Mouse (Mus musculus): ENCODE results near the gene Ercc4.

The Ercc4 gene

DNA sequence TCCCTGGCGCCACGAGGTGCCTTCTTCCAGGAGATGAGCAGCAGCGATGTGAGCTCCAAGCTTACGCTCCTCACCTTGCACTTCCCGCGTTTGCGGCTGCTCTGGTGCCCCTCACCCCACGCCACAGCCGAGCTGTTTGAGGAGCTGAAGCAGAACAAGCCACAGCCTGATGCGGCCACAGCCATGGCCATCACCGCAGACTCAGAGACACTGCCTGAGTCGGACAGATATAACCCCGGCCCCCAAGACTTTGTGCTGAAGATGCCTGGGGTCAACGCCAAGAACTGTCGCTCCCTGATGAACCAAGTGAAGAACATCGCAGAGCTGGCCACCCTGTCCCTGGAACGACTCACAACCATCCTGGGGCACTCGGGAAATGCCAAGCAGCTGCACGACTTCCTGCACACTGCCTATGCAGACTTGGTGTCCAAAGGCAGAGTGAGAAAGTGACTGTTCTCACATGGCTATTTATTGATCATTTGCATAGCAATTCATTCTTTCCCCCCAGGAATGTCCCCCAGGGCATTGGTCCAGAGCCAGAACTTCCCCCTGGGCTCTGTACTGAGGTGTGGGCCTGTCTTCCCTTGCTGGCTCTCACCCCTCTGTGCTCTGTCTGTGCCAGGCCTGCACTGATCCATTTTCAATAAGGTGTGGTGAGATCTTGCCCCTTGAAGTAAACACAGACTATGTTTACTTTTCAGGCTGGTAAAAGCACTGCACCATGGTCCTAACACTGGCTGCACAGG is 38.5 kb downstream of the Ercc4 start:
- DNase-seq (ENCODE audit: low spot score): no peak

DNA sequence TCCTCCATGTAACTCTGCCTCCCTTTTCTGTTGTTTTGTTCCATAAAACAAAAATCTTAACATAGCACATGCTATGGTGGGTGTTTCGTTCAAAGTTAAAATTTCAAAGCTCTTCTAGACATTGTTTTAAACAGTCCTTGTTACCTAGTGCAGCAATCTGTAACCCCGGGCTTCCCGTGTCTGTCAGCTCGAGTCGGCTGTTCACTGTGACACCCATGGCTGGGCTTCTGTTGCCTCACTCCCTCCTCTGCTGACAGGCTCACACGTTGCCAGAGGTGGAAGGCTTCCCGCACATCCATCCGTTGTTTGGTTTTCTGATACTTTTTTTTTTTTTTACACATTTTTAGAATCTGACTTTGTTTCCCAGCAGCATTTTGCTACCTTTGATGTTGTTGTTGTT is 40.5 kb downstream of the Ercc4 start:
- DNase-seq (ENCODE audit: low spot score): no peak

DNA sequence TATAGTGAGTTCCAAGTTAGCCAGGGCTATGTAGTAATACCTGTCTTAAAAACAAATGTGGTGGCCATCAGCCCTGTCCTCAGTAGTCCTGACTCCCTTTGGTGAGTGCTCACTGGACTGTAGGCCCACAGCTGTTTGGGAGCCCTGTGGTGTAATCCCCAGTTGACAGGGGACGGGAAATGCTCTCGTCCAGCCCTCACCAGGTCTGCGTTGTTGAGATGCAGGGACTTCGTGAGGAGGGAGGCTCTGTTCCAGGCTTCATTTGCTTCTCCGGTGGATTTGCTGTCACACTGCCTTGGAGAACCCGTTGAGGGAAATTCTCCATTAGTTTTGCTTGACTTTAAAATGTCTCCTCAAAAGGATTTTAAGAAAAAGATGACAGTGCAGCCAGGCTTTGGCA is 41.3 kb downstream of the Ercc4 start:
- no peak for DNase-seq (ENCODE audit: low spot score)

DNA sequence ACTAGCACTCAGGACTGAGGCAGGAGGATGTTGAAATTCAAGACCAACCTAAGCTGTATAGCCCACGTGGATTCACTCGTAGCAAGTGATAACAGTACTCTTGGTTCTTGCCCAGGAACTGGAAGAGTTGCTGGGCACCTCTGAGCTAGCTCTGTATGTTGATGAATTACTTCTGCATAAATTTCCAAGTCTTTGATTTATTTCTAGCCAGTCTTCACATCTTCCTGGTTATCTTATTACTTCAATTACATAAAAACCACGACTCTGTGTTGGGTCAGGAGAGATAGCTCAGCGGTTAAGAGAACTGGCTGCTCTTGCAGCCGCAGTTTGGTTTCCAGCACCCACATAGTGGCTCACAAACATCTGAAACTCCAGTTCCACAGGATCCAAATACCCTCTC is 43.0 kb downstream of the Ercc4 start:
- no peak for DNase-seq (ENCODE audit: low spot score)

DNA sequence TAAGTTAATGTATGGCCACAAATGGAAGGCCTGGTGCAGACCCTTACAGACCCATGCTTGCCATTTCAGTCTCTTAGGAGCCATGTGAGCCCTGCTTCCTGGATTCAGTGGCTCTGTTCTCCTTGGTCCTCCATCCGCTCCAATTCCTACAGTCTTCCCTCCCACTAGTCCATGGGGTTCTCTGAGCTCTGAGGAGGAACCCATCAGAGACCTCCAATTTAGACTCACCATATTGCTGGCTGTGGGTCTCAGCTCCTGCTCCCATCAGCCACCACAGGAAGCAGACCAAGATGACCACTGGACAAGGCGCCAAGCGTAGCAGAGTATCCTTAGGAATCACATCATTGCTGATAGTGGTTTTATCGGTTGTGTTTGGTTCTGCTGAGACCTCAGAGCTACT is 43.7 kb downstream of the Ercc4 start:
- DNase-seq (ENCODE audit: low spot score): no peak

DNA sequence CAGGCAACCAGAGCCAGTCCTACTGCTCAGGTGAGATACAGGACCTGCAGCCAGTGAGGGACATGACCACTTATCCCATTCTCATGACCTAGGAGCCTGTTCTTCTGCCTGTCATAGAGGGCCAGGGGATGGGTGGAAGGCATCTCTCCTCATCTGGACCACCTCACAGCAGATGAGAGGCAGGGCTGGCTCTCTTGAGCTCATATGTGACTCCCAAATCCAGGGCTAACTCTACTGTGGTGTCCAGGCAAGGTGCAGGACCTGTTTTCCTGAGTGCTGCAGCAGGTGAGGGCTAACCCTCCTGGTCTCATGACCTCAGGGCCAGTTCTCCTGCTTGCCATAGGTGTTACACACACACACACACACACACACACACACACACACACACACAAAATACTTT is 44.9 kb downstream of the Ercc4 start:
- no peak for DNase-seq (ENCODE audit: low spot score)

DNA sequence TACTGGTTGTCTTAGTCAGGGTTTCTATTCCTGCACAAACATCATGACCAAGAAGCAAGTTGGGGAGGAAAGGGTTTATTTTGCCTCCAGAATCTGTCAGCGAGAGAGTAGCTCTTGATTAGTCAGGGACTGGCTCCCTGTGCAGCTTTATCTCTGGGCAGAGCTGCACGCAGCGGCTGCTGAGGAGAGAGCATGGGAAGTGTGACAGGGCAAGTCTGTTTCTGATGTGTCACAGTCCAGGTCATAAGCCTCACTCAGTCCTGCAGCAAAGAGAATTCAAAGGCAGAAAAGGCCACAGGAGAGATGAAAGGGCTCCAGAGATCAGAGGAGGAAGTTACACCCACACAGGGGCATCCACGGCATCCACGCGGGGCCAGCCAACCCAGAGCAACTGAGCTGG is 47.8 kb downstream of the Ercc4 start:
- no peak for DNase-seq (ENCODE audit: low spot score)

DNA sequence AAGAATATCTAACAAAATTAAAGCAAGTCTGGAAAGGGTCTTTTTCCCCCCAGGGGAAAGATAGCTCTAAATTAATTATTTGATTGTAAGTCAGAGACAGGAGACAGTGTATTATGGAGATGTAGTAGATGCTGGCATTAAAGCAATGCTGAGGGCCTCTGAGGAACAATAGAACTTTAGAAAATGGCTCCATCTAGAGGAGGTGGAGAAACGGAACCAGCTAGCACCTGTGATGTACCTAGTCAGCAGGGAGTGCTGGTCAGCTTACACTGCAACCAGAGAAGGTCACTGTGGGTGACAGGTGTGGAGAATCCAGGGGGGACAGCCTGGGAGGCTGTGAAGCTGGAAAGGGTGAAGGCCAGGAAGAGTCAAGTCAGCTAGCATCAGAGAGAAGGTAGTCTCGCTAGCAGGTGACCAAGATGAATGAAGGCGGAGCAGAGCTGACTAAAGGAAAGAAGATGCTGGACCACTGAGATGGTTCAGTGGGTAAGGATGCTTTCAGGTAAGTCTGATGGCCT is 48.7 kb downstream of the Ercc4 start:
- no peak for DNase-seq (ENCODE audit: low spot score)

DNA sequence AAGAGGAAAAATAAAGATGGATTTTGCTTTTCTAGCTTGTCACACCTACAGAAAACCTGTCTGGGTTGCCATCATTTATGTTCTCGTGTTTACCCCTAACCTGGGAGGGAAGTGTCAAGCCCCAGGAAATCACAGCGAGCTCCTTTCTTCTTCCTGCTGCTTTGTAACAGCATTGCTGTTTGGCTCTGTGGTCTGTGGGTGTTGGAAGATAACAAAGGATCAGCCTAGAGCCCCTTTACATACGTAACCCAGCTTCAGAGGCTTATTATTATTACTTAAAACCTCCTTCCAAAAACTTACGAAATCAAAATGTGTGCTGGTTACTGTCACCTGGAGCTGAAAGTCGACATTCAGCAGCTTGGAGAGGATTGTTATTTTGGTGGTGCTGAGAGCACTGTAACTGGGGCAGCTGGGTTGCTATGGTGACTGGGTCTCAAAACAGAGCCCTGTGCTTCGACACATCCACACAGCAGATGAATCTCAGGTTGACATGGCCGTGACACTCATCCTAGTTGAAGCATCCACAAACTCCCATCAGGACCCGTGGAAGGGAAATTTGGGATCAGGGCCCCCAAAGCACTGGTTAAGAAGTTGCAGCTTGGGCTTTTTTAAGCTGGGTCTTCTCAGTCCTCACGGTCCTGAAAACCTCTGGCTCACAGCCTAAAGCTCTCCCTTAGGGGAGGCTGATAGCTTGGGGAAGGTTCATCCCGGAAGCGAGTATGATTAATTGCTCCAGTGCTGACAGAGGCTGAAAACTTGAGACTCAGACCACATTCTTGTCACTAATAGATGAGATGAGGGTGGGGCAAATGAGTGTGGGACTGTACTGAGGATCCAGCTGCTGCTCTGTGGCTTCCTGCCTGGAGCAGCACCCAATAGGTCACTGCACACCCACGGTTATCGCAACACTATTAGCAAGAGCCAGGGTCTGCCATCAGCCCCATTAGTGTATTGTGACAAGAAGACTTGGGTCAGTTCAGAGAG is 49.7 kb downstream of the Ercc4 start:
- DNase-seq (ENCODE audit: low spot score): peak; percentile 55

DNA sequence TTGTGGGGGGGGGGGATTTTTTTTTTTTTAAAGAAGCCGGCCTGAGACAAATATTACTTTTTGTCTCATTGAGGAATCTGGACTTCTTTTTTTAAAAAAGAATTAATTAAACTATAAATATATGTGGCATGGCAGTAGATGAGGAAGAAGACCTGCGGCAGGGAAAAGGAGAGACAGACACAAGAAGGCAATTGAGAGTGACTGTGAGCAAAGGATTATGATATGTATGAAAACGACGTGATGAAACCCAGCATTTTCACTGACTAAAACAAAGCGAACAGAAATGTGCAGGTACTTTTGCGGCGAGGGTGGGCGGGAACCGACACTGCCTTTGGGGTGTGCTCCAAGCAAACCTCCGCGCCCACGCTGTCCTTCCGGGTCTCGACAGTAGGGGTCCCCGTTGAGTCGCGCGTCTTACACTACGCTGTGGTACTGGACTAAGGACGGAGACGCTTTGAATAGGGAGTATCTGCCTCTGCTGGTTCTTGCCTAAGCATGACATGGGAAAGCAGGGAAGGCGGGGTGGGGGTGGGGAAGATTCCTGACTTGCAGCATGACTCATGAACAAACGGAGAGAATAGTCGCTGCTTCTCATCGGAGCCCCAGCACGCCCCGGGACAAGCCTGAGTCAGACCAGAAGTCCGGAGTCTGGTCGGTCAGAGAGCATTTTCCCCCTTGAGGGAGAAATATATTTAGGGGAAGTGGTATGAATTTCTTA is 50.6 kb downstream of the Ercc4 start:
- peak; percentile 83 for DNase-seq (ENCODE audit: low spot score)

DNA sequence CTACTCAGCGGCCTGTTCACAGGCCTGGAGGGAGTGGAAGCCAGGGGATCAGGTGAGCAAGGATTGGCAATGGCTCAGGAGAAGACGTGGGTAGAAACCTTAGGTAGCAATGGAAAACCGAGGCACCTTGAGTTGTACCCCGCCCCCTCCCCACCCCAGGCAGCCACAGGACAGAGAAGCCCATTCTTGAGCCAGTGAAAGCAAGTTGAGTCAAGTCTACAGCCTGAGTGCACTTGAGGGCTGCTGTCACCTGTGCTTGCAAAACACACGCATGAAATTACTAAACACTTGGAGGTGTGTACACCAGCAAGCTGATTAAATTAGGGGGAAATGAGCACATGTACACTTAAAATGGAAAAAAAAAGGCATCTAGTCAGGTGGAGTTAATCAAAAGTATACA is 52.0 kb downstream of the Ercc4 start:
- no peak for DNase-seq (ENCODE audit: low spot score)

DNA sequence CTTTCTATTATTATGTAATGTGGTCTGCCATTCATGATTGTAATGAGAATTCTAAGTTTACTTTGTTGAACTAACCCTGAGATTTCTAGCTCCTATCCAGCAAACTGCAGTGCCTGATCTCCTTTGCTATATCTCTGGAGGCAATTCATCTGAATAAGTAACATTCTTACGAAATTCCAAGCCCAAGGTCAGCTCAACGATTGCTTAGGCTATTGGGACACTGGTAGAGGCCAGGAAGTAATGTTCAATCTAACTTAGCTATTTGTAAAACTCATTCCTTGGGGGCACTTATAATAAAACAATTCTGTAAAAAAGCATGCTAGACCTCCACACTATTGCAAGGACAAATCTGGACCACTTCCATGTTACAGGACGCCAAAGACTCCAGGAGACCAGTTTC is 58.2 kb downstream of the Ercc4 start:
- DNase-seq (ENCODE audit: low spot score): no peak

DNA sequence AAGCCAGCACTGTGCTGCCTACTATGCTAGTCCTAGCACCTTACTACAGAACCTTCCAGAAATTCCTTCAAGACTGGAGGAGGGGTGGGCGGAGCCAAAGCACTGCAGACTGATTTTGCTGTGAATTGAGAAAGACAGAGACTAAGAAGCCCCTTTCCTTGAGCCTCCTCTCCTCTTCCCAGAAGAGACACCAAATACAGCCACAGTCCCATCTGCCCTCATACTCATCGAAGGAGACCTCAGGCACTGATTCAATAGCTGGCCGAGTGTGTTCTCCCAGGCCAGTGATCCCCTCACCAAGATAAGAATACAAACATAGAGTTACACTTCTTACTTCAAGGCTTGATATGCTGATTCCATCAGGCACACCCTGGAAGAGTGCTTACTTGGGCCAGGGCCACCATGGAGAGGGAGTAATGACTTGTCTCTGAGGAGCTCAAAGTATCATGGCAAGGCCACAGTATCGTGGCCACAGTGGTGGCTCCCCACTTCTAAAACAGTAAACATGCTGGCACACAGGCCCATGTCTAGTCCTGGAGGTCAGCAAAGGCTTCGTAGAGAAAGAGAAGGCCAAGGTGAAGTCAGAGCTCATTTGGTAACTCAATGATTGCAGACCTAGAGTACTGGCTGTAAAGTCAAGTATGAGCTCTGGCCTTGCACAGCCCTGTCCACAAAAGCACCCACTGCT is 63.7 kb downstream of the Ercc4 start:
- DNase-seq (ENCODE audit: low spot score): no peak

DNA sequence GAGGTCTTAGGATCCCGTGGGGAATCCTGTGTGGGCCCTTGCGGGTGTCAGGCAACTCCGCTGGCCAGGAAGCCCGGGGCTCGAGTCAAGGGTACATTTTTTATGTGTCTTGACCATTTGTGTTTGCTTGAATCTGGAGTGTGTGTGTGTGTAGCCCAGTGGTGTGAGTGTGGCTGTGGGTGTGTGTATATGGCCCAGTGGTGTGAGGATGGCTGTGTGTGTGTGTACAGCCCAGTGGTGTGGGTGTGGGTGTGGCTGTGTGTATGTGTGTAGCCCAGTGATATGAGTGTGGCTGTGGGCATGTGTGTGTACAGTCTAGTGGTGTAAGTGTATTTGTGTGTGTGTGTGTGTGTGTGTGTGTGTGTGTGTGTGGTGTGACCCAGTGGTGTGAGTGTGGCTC is 73.0 kb downstream of the Ercc4 start:
- DNase-seq (ENCODE audit: low spot score): no peak

DNA sequence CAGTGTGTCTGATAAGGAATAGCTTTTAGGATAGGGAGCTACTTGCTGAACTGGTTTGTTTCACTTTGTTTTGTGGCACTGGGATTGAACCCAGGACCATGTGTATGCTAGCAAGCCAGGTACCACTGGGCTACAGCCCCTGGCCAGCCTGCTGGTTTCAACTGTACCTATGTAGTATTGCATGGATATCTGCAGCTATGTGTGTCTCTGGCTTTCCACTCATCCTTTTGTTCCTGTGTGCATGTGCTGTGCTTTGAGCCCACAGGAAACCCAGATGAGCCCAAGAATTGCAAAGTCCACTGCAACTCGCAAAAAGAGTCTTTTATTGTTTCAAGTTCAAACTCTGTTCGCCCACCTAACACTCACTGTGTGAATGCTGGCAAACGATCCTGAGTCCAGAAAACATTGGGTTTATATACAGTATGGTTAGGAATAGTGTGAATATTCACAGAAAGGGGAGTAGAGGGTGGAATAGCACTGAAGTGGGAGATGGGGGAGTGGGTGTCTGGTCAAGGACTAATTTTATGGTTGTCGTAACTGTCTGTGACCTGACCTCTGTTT is 73.8 kb downstream of the Ercc4 start:
- DNase-seq (ENCODE audit: low spot score): no peak

DNA sequence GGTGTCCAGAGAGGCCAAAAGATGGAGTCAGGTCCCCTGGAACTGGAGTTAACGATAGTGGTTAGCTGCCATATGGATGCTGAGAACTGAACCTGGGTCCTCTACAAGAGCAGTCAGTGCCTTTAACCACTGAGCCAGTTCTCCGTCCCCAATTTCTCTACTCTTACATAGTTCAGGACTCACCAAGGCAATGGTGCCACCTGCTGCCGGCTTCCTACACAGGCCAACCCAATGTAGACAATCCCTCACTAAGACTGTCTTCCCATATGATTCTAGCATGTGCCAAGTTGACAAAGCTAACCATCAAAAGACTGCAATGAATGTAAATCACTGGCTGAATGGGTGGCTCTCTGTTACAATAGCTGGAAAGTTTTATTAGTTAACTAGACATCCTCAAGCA is 74.9 kb downstream of the Ercc4 start:
- DNase-seq (ENCODE audit: low spot score): no peak

DNA sequence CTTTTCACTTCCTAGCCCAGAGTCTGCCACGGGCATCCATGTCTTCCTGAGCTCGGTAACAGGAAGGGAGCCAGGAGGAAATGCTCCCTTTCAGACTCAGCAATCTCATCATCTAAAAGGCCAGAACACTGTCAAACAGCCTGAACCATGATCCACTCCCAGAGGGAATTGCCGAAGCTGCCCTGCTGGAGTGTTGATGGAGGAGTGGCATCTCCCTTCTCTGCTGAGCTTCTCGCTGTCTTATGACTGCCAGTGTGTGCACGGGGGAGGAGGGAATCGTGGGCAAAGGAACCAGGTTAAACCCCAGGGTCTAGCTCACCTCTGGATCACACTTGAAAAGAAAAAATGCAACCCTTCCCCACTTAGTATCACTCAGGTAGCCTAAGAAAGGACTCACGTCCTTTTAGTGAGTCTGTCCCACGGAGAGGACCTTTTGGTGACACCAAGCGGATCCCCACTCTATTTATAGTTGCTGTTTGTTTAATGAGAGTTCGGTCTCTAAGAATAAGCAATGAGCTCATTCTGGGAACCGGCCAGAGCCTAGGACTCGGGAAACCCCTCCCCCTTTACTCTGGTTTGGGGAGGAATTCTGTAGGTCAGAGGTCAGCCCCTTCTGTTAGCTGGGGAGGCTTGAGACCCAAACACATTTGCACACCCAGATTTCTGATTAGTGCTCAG is 80.1 kb downstream of the Ercc4 start:
- no peak for DNase-seq (ENCODE audit: low spot score)

DNA sequence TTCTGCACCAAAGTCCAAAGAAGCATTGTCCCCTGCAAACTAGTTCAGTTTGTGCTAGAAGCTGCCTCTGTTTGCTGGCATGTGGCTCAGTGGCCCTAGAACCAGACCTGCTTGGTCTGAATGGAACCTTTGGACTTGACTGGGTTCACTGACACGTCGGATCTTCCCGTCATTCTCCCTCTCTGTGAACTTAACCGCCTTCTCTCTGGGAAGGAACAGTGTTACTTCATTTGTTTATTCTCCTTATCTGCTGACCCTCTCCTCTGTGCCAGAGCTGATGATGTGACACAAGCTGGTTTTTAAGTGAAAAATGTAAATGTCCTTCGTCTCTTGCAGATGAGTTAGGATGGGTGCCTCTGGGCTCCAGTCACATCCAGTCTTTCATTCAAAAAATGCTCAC is 81.0 kb downstream of the Ercc4 start:
- no peak for DNase-seq (ENCODE audit: low spot score)

DNA sequence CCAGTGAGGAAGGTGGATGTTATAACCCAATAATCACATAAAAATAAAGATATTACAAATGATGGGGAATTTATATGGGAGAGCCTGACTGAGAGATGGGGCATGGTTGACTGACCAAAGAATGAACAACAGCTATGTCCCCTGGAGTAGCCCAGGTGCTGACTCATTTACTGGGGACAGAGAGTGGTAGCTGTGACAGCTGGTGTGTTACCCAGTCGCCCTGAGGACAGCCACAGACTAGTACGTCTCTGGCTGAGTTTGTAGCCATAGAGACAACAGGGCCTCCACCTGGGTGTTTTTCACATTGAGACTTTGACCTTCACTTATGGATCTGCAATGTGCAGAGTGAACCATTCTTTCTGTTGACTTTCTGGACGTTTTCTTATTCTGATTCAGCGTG is 81.7 kb downstream of the Ercc4 start:
- no peak for DNase-seq (ENCODE audit: low spot score)

DNA sequence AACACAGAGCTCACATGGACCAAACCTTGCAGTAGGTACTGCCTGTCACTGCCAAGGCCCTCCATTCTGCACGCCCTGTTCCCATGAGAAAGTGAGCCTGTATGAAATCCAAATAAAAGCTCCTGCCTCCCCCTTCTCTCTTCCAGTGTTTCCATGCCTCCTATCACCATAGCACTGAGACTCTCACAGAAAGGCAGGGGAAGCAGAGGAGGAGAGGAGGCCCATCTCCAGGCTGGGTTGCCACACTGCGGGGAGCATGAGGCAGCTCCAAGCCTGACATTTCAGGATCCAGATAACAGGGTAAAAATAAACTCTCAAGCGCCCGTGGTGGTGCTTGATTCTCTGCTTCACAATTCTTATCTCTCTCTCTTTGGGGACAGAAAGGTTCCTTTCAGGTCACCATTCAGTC is 84.2 kb downstream of the Ercc4 start:
- no peak for DNase-seq (ENCODE audit: low spot score)

DNA sequence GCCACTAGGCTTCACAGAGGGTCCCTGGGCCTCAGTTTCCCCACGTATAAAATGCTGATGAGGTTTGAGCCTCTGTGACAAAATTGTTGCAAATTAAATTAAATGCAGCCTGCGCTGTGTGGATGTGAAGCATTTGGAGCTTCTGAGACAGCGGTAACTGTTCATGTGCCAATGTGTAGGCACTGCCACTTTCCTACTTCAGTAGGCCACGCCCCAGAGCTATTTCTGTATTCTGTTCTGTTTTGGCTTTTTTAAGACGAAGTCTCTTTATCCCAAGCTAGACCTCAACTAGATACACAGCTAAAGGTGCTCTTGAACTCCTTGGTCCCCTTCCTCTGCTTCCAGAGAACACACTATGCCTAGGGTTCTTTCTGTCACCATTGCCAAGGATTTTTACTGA is 85.4 kb downstream of the Ercc4 start:
- no peak for DNase-seq (ENCODE audit: low spot score)
